Mouse (Mus musculus) ES-Bruce4 (cell line): Measurements from ENCODE around the gene Acy3.

Source experiments
- CTCF ChIP-seq: IDR thresholded peaks from one replicate; pipeline ENCODE4 v1.8.1; 2011; ENCODE audit warnings: low read depth, low read length
- EP300 ChIP-seq: IDR thresholded peaks from 2 replicates; pipeline ENCODE4 v1.6.1; 2011; ENCODE audit warnings: low read depth, low read length; ENCODE audit not compliant: insufficient read depth
- POLR2A ChIP-seq: IDR thresholded peaks from one replicate; pipeline ENCODE4 v1.8.1; 2011; ENCODE audit warnings: low read length; ENCODE audit not compliant: insufficient read depth

- TF ChIP-seq CTCF = no peak
- TF ChIP-seq POLR2A = no peak
- TF ChIP-seq EP300 = no peak
Measured at GRCm38 (mm10) chr19:4003112-4003511, 16.7 kb downstream of the Acy3 start, which contains the start of gene Doc2g.
